Mouse (Mus musculus) olfactory bulb, adult 2 months (tissue): ENCODE data around the gene Ttll3. TPM values are rescaled to one million over a fixed set of nuclear protein-coding genes. Genes with fewer than 3 reads are reported as not detected.
A peak's percentile ranks its signal among the peaks of the same experiment; 100 is the strongest.

ENCODE experiments used
- H3K27ac ChIP-seq: fragments of 200-500 bp; 2 replicates; pipeline ENCODE4 v1.5.1; 2012; ENCODE audit warnings: low read depth, low read length; ENCODE audit not compliant: insufficient read depth
- H3K4me1 ChIP-seq: fragments of 200-500 bp; 2 replicates; pipeline ENCODE4 v1.6.1; 2012; ENCODE audit warnings: low read length; ENCODE audit not compliant: control insufficient read depth, insufficient read depth
- H3K4me3 ChIP-seq: fragments of 200-500 bp; 2 replicates; pipeline ENCODE4 v1.5.1; 2012; ENCODE audit warnings: mild to moderate bottlenecking, low read depth, low read length, moderate library complexity; ENCODE audit not compliant: insufficient read depth
- CTCF ChIP-seq: fragments of 200-500 bp; IDR thresholded peaks from 2 replicates; pipeline ENCODE4 v1.5.1; 2012; ENCODE audit warnings: low read depth, mild to moderate bottlenecking, low read length, moderate library complexity; ENCODE audit not compliant: insufficient read depth
- POLR2A ChIP-seq: fragments of 200-500 bp; IDR thresholded peaks from 2 replicates; pipeline ENCODE4 v1.6.1; 2012; ENCODE audit warnings: mild to moderate bottlenecking, low read depth, low read length, moderate library complexity; ENCODE audit not compliant: insufficient read depth
- WGBS: fragments of 180-500 bp; shearing (Covaris S2); methylation state at CpG from one replicate; pipeline ENCODE4 v1.1.7; 2018; 5-methylcytosine and 5-hydroxymethylcytosine counted together
- polyA plus RNA-seq: library from polyadenylated mRNA; stranded (reverse); fragments of >200 nt; gene quantifications from 2 replicates; pipeline ENCODE4 v1.2.4, GENCODE M21; 2012; ENCODE audit warnings: low replicate concordance; ENCODE audit not compliant: missing spikeins, insufficient read depth, insufficient read length

Gene Ttll3
- polyA plus RNA-seq, 1 experiment: not detected

- H3K4me3 ChIP-seq: no peak overlapping the region
- H3K27ac ChIP-seq: no peak overlapping the region
- H3K4me1 ChIP-seq: no peaks in the 10 kb centered on the region
- WGBS: 79% methylated on average over 12 of the region's 12 CpGs
- TF ChIP-seq POLR2A (no peak), CTCF (no peak)
Observed at GRCm38 (mm10) chr6:113404649-113405448, 15.8 kb downstream of the Ttll3 start.

- TF ChIP-seq POLR2A (no peak), CTCF (no peak)
- Histone ChIP-seq H3K4me3 (no peak overlapping the region), H3K27ac (no peak overlapping the region), H3K4me1 (no peaks in the 10 kb centered on the region)
- WGBS: 86% methylated on average over 6 of the region's 6 CpGs
Observed at GRCm38 (mm10) chr6:113405483-113405882, 16.4 kb downstream of the Ttll3 start.

DNA sequence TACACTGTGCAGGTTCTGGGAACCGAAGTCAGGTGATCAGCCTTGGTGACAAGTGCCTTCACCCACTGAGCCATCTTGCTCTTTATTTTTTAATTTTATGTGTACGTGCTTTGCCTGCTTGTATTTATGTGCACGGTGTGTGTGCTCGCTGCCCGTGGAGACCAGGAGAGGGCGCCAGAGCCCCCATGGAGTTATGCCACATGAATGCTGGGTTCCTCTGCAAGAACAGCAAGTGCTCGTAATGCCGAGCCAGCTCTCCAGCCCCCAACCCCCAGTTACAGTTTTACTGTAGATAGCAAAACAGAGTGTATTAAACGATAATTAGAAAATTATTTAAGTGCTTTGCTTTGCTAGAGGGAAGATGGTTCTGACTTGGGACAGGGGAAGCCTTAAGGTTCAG lies 17.6 kb downstream of the Ttll3 start:
- TF ChIP-seq CTCF (no peak), POLR2A (no peak)
- 76% methylated on average over 9 of the region's 9 CpGs for WGBS
- Histone ChIP-seq H3K4me1 (no peaks in the 10 kb centered on the region), H3K4me3 (no peak overlapping the region), H3K27ac (no peak overlapping the region)

- TF ChIP-seq CTCF (no peak), POLR2A (no peak)
- H3K4me1 ChIP-seq: no peaks in the 10 kb centered on the region
- H3K27ac ChIP-seq: no peak overlapping the region
- H3K4me3 ChIP-seq: no peak overlapping the region
- WGBS: 77% methylated on average over 1 of the region's 1 CpGs
Observed at GRCm38 (mm10) chr6:113410001-113410400, 20.9 kb downstream of the Ttll3 start.

DNA sequence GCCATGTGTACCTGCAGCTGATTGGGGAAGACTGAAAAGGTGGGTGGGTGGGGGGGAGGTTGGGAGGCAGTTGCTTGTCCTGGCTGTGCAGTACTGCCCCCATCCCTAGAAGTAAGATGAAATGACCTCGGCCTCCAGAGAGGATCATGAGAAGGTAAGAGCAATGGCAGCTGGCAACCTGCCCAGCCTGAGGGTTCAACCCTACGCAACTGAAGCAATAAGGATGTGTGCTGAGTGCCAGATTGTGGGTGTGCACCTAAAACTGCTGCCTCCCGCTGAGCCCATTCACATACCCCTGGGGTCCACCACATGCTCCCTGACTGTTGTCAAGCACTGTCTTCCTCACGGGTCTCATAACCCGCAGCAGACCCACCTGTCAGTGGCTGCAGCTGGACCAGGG lies 27.4 kb downstream of the Ttll3 start:
- no peak overlapping the region for H3K27ac ChIP-seq
- H3K4me1 ChIP-seq: peaks cover 21% of the 10 kb centered on the region
- H3K4me3 ChIP-seq: no peak overlapping the region
- TF ChIP-seq CTCF (no peak), POLR2A (no peak)
- WGBS: 69% methylated on average over 5 of the region's 5 CpGs

GRCm38 (mm10) chr6:113418441-113419198 lies 29.6 kb downstream of the Ttll3 start:
- WGBS: 7% methylated on average over 16 of the region's 16 CpGs
- Histone ChIP-seq H3K4me3 (peak overlapping the region; percentile 68), H3K4me1 (peaks cover 21% of the 10 kb centered on the region), H3K27ac (peak overlapping the region; percentile 43)
- no peak for TF ChIP-seq POLR2A
- TF ChIP-seq CTCF: no peak

DNA sequence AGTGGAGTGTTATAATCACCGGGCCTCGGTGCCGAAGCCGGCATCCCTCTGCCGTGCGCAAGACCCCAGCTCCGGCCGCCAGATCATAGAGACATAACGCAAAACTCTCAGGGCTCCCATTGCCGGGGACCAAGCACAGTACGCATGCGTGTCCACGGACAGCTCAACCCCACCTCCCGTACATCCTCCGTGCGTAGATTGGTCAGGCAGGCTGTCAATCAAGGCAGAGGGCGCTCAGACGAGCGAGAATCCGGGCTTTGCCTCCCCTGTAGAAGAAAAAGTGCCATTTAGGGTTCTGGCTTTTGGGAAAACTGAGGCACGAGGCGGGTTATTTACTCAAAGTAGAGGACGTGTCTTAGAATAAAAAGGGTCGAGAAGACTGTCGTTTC lies 30.1 kb downstream of the Ttll3 start, which contains the start of gene Rpusd3:
TSS of gene Rpusd3 (minus strand) at position 142 of the 389 bp plus-strand sequence.
- Histone ChIP-seq H3K4me3 (peak within 1 kb of the TSS; percentile 68), H3K27ac (peak within 1 kb of the TSS; percentile 43), H3K4me1 (peaks cover 21% of the 10 kb centered on the region)
- under 1% methylated on average over 25 of the region's 25 CpGs for WGBS
- TF ChIP-seq POLR2A (peak; percentile 78), CTCF (no peak)

DNA sequence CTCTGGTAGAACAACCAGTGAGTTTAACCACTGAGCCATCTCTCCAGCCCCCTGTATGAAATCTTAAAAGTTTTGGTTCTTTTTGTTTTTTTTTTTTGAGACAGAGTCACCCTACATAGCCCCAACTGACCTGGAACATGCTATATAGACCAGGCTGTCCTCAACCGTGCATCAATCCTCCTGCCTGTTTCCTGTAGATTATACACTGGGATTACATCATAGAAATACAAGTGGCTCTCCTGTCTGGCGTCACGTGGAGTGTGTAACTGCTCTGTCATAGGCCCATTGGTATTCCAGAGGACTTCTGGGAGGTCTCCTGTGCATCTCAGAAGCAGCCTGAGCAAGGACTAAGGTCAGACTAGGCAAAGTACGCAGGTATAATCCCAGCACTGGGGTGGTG lies 33.9 kb downstream of the Ttll3 start:
- Histone ChIP-seq H3K4me3 (no peak overlapping the region), H3K4me1 (peaks cover 8% of the 10 kb centered on the region), H3K27ac (no peak overlapping the region)
- 72% methylated on average over 4 of the region's 4 CpGs for WGBS
- no peak for TF ChIP-seq CTCF

DNA sequence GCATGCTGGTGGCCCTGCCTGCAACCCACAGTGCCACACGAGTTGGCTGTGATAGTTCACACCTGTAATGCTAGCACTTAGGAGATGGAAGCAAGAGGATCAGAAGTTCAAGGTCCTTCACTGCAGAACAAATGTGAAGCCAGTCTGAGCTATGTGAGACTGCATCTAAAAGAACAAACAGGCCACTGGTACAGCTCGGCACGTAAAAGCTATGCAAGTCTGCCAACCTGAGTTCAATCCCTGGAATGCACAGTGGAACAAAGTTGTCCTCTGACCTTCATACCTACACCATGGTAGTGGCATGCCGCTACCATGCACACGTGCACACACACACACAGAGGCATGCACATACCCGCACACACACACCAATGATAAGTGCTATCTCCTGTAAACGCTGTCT lies 35.1 kb downstream of the Ttll3 start:
- H3K27ac ChIP-seq: no peak overlapping the region
- WGBS: 88% methylated on average over 7 of the region's 7 CpGs
- no peak overlapping the region for H3K4me3 ChIP-seq
- no peak for TF ChIP-seq CTCF
- no peak for TF ChIP-seq POLR2A
- no peaks in the 10 kb centered on the region for H3K4me1 ChIP-seq
